Mouse (Mus musculus) cerebellum, postnatal 14 days (tissue): ENCODE data around the gene Zwilch.

Experiments
- DNase-seq, 2 experiments: peaks; one replicate each; pipeline ENCODE4 v3.0.0; 2021; ENCODE audit warnings: mixed read lengths in 2 of 2

The Zwilch gene

GRCm38 (mm10) chr9:64100442-64100841 lies 72.5 kb downstream of the Zwilch start:
- peak; percentile 68 to 79 for DNase-seq

DNA sequence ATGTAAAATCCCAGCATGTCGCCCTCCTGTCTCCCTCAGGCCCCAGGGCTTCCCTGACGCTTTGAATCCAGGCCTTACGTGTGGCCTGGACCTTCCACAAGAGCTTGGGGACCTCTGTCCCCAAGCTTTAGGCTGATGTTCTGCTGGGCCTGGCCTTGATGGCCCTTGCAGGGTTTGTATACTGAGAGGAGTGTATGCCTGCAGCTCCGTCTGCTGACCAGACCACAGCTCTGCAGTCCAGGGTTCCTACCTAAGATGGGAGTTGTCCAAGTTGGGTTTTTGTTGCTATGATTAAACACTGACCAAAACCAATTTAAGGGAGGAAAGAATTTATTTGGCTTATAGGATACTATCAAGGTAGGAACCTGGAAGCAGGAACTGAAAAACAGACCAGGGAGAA lies 74.6 kb downstream of the Zwilch start:
- no peak for DNase-seq

- DNase-seq: no peak
Observed at GRCm38 (mm10) chr9:64094083-64094482, 78.8 kb downstream of the Zwilch start.

DNA sequence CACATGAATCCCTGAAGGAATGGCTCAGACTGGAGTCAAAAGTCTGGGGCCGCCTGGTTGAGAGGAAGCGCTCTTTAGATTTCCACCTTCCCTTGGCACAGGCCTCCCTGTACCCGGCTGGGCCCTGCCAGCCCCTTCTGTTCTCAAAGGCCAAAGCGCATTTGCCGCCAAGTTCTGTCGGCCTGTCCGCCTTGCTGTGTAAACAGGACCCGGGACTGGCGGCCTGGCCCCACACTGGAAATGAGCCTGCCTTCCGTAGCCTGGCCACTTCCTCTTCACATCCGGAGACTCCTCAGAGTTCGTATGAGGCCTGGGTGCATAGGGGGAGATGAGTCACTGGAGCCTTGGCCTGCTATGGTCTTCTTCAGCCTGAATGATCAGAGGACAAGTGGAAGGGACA lies 83.9 kb downstream of the Zwilch start:
- peak; percentile 65 to 77 for DNase-seq

GRCm38 (mm10) chr9:64088346-64088745 lies 84.6 kb downstream of the Zwilch start:
- no peak for DNase-seq

DNA sequence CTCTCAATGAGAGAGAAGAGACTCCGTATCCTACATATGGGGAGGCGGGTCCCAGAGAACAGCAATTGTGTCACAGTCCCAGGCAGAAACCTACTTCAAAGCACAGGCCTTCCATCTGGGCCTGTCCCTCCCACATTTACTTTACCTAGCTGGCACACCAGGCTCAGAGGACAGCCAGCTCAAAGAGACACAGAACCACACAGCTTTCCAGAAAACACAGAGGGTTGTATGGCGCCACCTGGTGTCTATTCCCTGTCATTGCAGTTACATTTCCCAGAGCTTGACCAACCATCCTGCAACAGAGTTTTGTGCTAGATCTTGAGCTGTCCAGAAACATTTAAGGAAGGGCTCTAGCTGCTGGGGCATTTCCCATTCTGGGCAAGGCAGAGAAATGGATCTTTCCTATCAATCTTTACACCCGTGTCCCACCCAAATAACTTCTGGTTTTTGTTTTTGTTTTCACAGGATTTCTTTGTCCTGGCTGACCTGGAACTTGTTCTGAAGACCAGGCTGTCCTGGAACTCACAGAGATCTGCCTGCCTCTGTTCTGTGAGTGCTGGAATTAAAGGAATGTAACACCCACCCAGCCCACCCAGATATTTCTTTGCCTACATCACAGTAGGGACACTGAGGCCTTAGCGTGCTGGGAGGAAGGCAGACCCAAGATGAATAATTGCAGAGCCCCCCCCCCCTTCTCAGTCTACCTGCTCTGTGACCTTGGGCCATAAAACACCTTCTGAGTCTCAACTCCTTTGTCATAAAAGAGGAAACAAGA lies 85.3 kb downstream of the Zwilch start:
- peak; percentile 81 to 83 for DNase-seq
